Mouse (Mus musculus): ENCODE measurements around the gene Krt13.

DNA sequence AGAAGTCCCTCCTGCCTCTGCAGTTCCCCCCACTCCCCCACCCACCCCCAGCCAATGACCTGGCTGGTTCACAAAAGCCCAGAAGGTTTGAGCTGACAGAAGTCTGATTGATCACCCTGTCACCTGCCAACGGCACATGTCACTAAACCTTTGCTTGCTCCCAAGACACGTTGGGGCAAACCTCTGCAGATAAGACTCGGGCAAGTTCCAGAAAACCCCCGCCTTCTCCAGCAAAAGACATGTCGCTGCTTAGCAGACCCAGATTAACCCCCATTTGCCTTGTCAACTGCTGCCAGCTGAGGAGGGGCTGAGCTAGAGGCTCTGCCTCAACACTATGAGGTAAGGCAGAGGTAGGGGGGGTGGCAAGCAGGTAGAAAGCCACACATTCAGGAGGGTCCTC is 15.2 kb upstream of the Krt13 start:
- TF ChIP-seq POLR2A (IDR thresholded peaks at IDR 0.05; ENCODE audit: insufficient read depth, low read depth, low read length) = no peak
- no peak for TF ChIP-seq CTCF (IDR thresholded peaks at IDR 0.05; ENCODE audit: insufficient read depth, low read depth, low read length)

Measured in olfactory bulb, adult 2 months (tissue).